Mouse (Mus musculus): ENCODE data around the gene Lrrc51. TPM values are rescaled to one million over a fixed set of nuclear protein-coding genes. Genes with fewer than 3 reads are reported as not detected.

Lrrc51 gene
- polyA plus RNA-seq, 1 experiment from 2014 or later, result 7.0 TPM

GRCm38 (mm10) chr7:101937569-101937968 lies 3.9 kb upstream of the Lrrc51 start:
- H3K4me3 ChIP-seq (ENCODE audit: low read depth, low read length), result no peak overlapping the region
- ATAC-seq (ENCODE audit: low FRiP score, low TSS enrichment), result no peak
- H3K9me3 ChIP-seq (ENCODE audit: control insufficient read depth, low read length), result no peaks in the 10 kb centered on the region
- DNase-seq (ENCODE audit: low spot score), result no peak
- H3K27me3 ChIP-seq (ENCODE audit: control insufficient read depth, insufficient read depth, low read length), result no peaks in the 10 kb centered on the region
- no peak overlapping the region for H3K27ac ChIP-seq (replicated peaks)
- H3K4me2 ChIP-seq (replicated peaks; ENCODE audit: low read depth), result no peak overlapping the region
- no peak overlapping the region for H3K9ac ChIP-seq (ENCODE audit: low read length)
- TF ChIP-seq CTCF (IDR thresholded peaks at IDR 0.05; ENCODE audit: low read depth) (no peak), EP300 (optimal IDR thresholded peaks at IDR 0.05) (no peak)
- WGBS, result 87% methylated on average over 4 of the region's 4 CpGs
- H3K36me3 ChIP-seq (ENCODE audit: control insufficient read depth, insufficient read depth, low read length), result no peaks in the 10 kb centered on the region
- H3K4me1 ChIP-seq (replicated peaks; ENCODE audit: control insufficient read depth, insufficient read depth), result no peaks in the 10 kb centered on the region

- H3K27ac ChIP-seq (replicated peaks), result no peak overlapping the region
- H3K4me3 ChIP-seq (ENCODE audit: low read depth, low read length), result no peak overlapping the region
- no peak for TF ChIP-seq EP300 (optimal IDR thresholded peaks at IDR 0.05)
- no peaks in the 10 kb centered on the region for H3K4me1 ChIP-seq (replicated peaks; ENCODE audit: control insufficient read depth, insufficient read depth)
- no peak overlapping the region for H3K4me2 ChIP-seq (replicated peaks; ENCODE audit: low read depth)
- H3K9me3 ChIP-seq (ENCODE audit: control insufficient read depth, low read length), result no peaks in the 10 kb centered on the region
- 97% methylated on average over 4 of the region's 4 CpGs for WGBS
- DNase-seq (ENCODE audit: low spot score), result no peak
- H3K36me3 ChIP-seq (ENCODE audit: control insufficient read depth, insufficient read depth, low read length), result no peaks in the 10 kb centered on the region
- H3K27me3 ChIP-seq (ENCODE audit: control insufficient read depth, insufficient read depth, low read length), result no peaks in the 10 kb centered on the region
- ATAC-seq (ENCODE audit: low FRiP score, low TSS enrichment), result no peak
- H3K9ac ChIP-seq (ENCODE audit: low read length), result no peak overlapping the region
These were observed 3.3 kb upstream of the Lrrc51 start for GRCm38 (mm10) chr7:101936996-101937395.

- no peak overlapping the region for H3K9ac ChIP-seq (ENCODE audit: low read length)
These were observed 2.3 kb upstream of the Lrrc51 start for GRCm38 (mm10) chr7:101935957-101936356.

GRCm38 (mm10) chr7:101933300-101933699 lies 395 bp downstream of the Lrrc51 start:
- ATAC-seq (ENCODE audit: low FRiP score, low TSS enrichment), result peak; percentile 45
- peak overlapping the region; percentile 62 for H3K4me2 ChIP-seq (replicated peaks; ENCODE audit: low read depth)
- no peak for DNase-seq (ENCODE audit: low spot score)
- no peak for TF ChIP-seq EP300 (optimal IDR thresholded peaks at IDR 0.05)
- TF ChIP-seq CTCF (IDR thresholded peaks at IDR 0.05; ENCODE audit: low read depth), result no peak
- peak overlapping the region; percentile 93 for H3K27ac ChIP-seq (replicated peaks)
- WGBS, result 3% methylated on average over 15 of the region's 15 CpGs
- peak overlapping the region; percentile 73 for H3K4me3 ChIP-seq (ENCODE audit: low read depth, low read length)
- no peaks in the 10 kb centered on the region for H3K9me3 ChIP-seq (ENCODE audit: control insufficient read depth, low read length)
- no peaks in the 10 kb centered on the region for H3K27me3 ChIP-seq (ENCODE audit: control insufficient read depth, insufficient read depth, low read length)
- H3K9ac ChIP-seq (ENCODE audit: low read length), result peak overlapping the region; percentile 66
- H3K36me3 ChIP-seq (ENCODE audit: control insufficient read depth, insufficient read depth, low read length), result no peaks in the 10 kb centered on the region
- H3K4me1 ChIP-seq (replicated peaks; ENCODE audit: control insufficient read depth, insufficient read depth), result no peaks in the 10 kb centered on the region

More at GRCm38 (mm10) chr7:101935957-101936356, 2.3 kb upstream of the Lrrc51 start:
- Histone ChIP-seq H3K4me2 (replicated peaks; ENCODE audit: low read depth) (no peak overlapping the region), H3K27ac (replicated peaks) (no peak overlapping the region), H3K9me3 (ENCODE audit: control insufficient read depth, low read length) (no peaks in the 10 kb centered on the region), H3K27me3 (ENCODE audit: control insufficient read depth, insufficient read depth, low read length) (no peaks in the 10 kb centered on the region), H3K4me3 (ENCODE audit: low read depth, low read length) (no peak overlapping the region), H3K4me1 (replicated peaks; ENCODE audit: control insufficient read depth, insufficient read depth) (no peaks in the 10 kb centered on the region), H3K36me3 (ENCODE audit: control insufficient read depth, insufficient read depth, low read length) (no peaks in the 10 kb centered on the region)
- TF ChIP-seq EP300 (optimal IDR thresholded peaks at IDR 0.05) (no peak), CTCF (IDR thresholded peaks at IDR 0.05; ENCODE audit: low read depth) (no peak)
- 80% methylated on average over 4 of the region's 4 CpGs for WGBS
- DNase-seq (ENCODE audit: low spot score) (no peak), ATAC-seq (ENCODE audit: low FRiP score, low TSS enrichment) (no peak)

- DNase-seq (ENCODE audit: low spot score), result no peak
- H3K9ac ChIP-seq (ENCODE audit: low read length), result no peak overlapping the region
These were observed 1.1 kb downstream of the Lrrc51 start for GRCm38 (mm10) chr7:101932551-101932950.

GRCm38 (mm10) chr7:101928093-101928492 lies 5.6 kb downstream of the Lrrc51 start:
- no peak overlapping the region for H3K4me3 ChIP-seq (ENCODE audit: low read depth, low read length)
- no peak for DNase-seq (ENCODE audit: low spot score)
- no peaks in the 10 kb centered on the region for H3K4me1 ChIP-seq (replicated peaks; ENCODE audit: control insufficient read depth, insufficient read depth)
- 74% methylated on average over 3 of the region's 3 CpGs for WGBS
- H3K9ac ChIP-seq (ENCODE audit: low read length), result no peak overlapping the region
- no peak overlapping the region for H3K4me2 ChIP-seq (replicated peaks; ENCODE audit: low read depth)
- H3K36me3 ChIP-seq (ENCODE audit: control insufficient read depth, insufficient read depth, low read length), result no peaks in the 10 kb centered on the region
- TF ChIP-seq EP300 (optimal IDR thresholded peaks at IDR 0.05) (no peak), CTCF (IDR thresholded peaks at IDR 0.05; ENCODE audit: low read depth) (no peak)
- ATAC-seq (ENCODE audit: low FRiP score, low TSS enrichment), result no peak
- no peak overlapping the region for H3K27ac ChIP-seq (replicated peaks)
- H3K9me3 ChIP-seq (ENCODE audit: control insufficient read depth, low read length), result no peaks in the 10 kb centered on the region
- no peaks in the 10 kb centered on the region for H3K27me3 ChIP-seq (ENCODE audit: control insufficient read depth, insufficient read depth, low read length)

More at GRCm38 (mm10) chr7:101932551-101932950, 1.1 kb downstream of the Lrrc51 start:
- H3K4me1 ChIP-seq (replicated peaks; ENCODE audit: control insufficient read depth, insufficient read depth), result no peaks in the 10 kb centered on the region
- H3K27ac ChIP-seq (replicated peaks), result peak overlapping the region; percentile 93; the same call in 1 of the 2 replicates
- 33% methylated on average over 1 of the region's 1 CpGs for WGBS
- no peaks in the 10 kb centered on the region for H3K36me3 ChIP-seq (ENCODE audit: control insufficient read depth, insufficient read depth, low read length)
- peak overlapping the region; percentile 73; the same call in 1 of the 2 replicates for H3K4me3 ChIP-seq (ENCODE audit: low read depth, low read length)
- ATAC-seq (ENCODE audit: low FRiP score, low TSS enrichment), result no peak
- TF ChIP-seq CTCF (IDR thresholded peaks at IDR 0.05; ENCODE audit: low read depth) (no peak), EP300 (optimal IDR thresholded peaks at IDR 0.05) (no peak)
- H3K4me2 ChIP-seq (replicated peaks; ENCODE audit: low read depth), result peak overlapping the region; percentile 62; the same call in 1 of the 2 replicates
- H3K27me3 ChIP-seq (ENCODE audit: control insufficient read depth, insufficient read depth, low read length), result no peaks in the 10 kb centered on the region
- no peaks in the 10 kb centered on the region for H3K9me3 ChIP-seq (ENCODE audit: control insufficient read depth, low read length)
